Mouse (Mus musculus): ENCODE results near the gene Def8. TPM values are rescaled to one million over a fixed set of nuclear protein-coding genes. Genes with fewer than 3 reads are reported as not detected.
"Not testable (repeated sequence)": the region's sequence is repeated elsewhere in the genome, so short reads cannot be mapped to it uniquely, and the experiment has no call there.

The Def8 gene
- polyA plus RNA-seq, 1 experiment from 2014 or later = 46.3 TPM

DNA sequence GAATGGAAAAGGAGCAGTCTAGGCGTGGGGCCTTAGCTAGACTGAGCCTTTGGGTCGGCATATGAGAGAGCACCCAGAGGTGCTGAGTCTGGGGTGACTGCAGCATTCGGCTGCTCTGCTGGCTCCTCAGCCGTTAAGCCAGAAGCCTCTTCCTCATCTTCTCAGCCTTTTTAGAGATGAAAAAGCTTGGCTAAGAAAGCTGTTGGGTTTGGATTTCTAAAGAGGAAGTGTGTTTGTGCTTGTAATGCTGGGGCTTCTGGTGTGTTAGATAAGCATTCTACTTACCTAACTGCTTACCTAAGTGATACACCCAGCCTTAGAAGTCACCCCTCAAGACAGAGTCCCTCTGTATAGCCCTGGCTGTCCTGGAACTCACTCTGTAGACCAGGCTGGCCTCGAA is 27.5 kb downstream of the Def8 start:
- no peak for DNase-seq (ENCODE audit: low spot score)
- no peaks in the 10 kb centered on the region for H3K27me3 ChIP-seq (ENCODE audit: control insufficient read depth, insufficient read depth, low read length)
- H3K4me2 ChIP-seq (ENCODE audit: low read depth, low read length, severe bottlenecking) = no peak overlapping the region
- no peak overlapping the region for H3K4me3 ChIP-seq (ENCODE audit: low read depth, low read length)
- H3K9ac ChIP-seq (ENCODE audit: low read length) = no peak overlapping the region
- H3K36me3 ChIP-seq (ENCODE audit: control insufficient read depth, insufficient read depth, low read length) = no peaks in the 10 kb centered on the region; the same call in 1 of the 2 replicates
- no peak for ATAC-seq (replicated peaks; ENCODE audit: low FRiP score)
- WGBS = 92% methylated on average over 5 of the region's 5 CpGs
- H3K9me3 ChIP-seq (ENCODE audit: control insufficient read depth, low read length) = no peaks in the 10 kb centered on the region
- no peaks in the 10 kb centered on the region for H3K4me1 ChIP-seq (replicated peaks; ENCODE audit: control insufficient read depth, insufficient read depth, low read length)
- H3K27ac ChIP-seq (ENCODE audit: low read depth, low read length) = no peak overlapping the region

DNA sequence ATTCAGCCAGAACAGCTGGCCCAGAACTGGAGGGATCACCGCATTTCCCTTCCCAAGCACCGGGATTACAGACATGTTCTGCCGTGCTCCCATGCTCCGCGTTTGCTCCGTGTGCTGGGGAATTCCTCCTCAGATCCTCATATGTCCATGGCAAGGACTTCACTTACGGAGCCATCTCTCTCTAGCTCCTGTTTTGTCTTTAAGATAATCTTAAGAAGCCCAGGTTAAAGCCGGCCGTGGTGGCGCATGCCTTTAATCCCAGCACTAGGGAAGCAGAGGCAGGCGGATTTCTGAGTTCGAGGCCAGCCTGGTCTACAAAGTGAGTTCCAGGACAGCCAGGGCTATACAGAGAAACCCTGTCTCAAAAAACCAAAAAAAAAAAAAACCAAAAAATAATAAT is 28.4 kb downstream of the Def8 start:
- H3K4me2 ChIP-seq (ENCODE audit: low read depth, low read length, severe bottlenecking); H3K9me3 ChIP-seq (ENCODE audit: control insufficient read depth, low read length); DNase-seq (ENCODE audit: low spot score); H3K36me3 ChIP-seq (ENCODE audit: control insufficient read depth, insufficient read depth, low read length); H3K4me1 ChIP-seq (replicated peaks; ENCODE audit: control insufficient read depth, insufficient read depth, low read length); H3K9ac ChIP-seq (ENCODE audit: low read length); H3K4me3 ChIP-seq (ENCODE audit: low read depth, low read length); H3K27ac ChIP-seq (ENCODE audit: low read depth, low read length); ATAC-seq (replicated peaks; ENCODE audit: low FRiP score); H3K27me3 ChIP-seq (ENCODE audit: control insufficient read depth, insufficient read depth, low read length): not testable (repeated sequence)
- 93% methylated on average over 12 of the region's 12 CpGs for WGBS

DNA sequence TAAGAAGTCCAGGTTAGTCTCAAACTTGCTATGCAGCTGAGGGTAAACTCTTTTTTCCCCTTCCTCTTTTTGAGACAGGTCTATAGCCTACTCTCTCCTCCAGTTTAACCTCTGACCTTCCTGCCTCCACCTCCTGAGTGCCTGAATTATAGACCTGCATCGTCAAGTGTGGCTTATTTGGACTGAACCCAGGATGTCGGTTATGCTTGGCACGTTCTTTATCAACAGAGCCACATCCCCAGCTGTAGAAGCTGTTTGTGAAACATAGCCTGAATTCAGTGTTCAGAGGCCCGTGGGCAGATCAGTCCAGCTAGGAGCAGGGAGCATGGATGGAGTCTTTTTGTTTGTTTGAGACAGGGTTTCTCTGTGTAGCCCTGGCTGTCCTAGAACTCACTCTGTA is 28.8 kb downstream of the Def8 start:
- H3K9me3 ChIP-seq (ENCODE audit: control insufficient read depth, low read length) = no peaks in the 10 kb centered on the region
- H3K36me3 ChIP-seq (ENCODE audit: control insufficient read depth, insufficient read depth, low read length) = no peaks in the 10 kb centered on the region; the same call in 1 of the 2 replicates
- H3K27me3 ChIP-seq (ENCODE audit: control insufficient read depth, insufficient read depth, low read length) = no peaks in the 10 kb centered on the region
- H3K9ac ChIP-seq (ENCODE audit: low read length) = no peak overlapping the region
- WGBS = 87% methylated on average over 4 of the region's 4 CpGs
- ATAC-seq (replicated peaks; ENCODE audit: low FRiP score) = no peak
- no peak overlapping the region for H3K4me2 ChIP-seq (ENCODE audit: low read depth, low read length, severe bottlenecking)
- H3K4me1 ChIP-seq (replicated peaks; ENCODE audit: control insufficient read depth, insufficient read depth, low read length) = no peaks in the 10 kb centered on the region
- H3K27ac ChIP-seq (ENCODE audit: low read depth, low read length) = no peak overlapping the region
- DNase-seq (ENCODE audit: low spot score) = no peak
- no peak overlapping the region for H3K4me3 ChIP-seq (ENCODE audit: low read depth, low read length)

DNA sequence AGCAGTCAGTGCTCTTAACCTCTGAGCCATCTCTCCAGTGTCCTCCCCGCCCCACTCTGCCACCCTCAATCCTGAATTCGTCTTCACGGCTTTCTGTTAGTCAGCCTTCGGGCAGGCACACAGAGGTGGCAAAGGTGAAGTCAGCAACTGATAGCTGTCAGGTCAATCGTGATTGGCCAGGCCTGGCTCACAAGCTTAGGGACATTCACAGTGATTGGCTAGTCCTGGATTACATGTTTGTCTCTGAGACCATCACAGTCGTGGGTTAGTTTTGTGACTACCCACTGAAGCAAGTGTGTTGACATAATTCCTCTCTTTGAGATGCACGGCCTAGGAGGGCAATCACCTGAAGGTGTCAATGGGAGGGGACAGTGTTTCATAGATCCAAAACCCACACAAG is 30.0 kb downstream of the Def8 start:
- Histone ChIP-seq H3K9me3 (ENCODE audit: control insufficient read depth, low read length) (no peaks in the 10 kb centered on the region), H3K27ac (ENCODE audit: low read depth, low read length) (no peak overlapping the region), H3K4me1 (replicated peaks; ENCODE audit: control insufficient read depth, insufficient read depth, low read length) (no peaks in the 10 kb centered on the region), H3K9ac (ENCODE audit: low read length) (no peak overlapping the region), H3K36me3 (ENCODE audit: control insufficient read depth, insufficient read depth, low read length) (no peaks in the 10 kb centered on the region; the same call in 1 of the 2 replicates), H3K27me3 (ENCODE audit: control insufficient read depth, insufficient read depth, low read length) (no peaks in the 10 kb centered on the region), H3K4me3 (ENCODE audit: low read depth, low read length) (no peak overlapping the region), H3K4me2 (ENCODE audit: low read depth, low read length, severe bottlenecking) (no peak overlapping the region)
- no peak for DNase-seq (ENCODE audit: low spot score)
- 85% methylated on average over 7 of the region's 7 CpGs for WGBS
- ATAC-seq (replicated peaks; ENCODE audit: low FRiP score) = no peak

DNA sequence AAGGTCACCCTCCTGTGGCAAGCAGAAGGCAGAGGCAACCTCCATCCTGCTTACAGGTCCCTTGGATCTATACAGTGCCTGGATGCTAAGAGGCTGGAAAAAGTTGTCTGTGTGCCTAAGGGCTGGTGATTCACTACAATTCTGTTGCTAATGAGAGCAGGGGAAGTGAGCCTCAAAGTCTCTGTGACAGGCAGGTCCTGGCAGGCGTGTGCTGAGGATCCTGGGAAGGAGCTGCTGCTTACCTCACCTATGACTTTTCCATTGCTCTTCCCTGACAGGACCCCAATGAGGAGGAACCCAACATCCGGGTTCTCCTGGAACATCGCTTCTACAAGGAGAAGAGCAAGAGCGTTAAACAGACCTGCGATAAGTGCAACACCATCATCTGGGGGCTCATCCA is 30.6 kb downstream of the Def8 start:
- Histone ChIP-seq H3K36me3 (ENCODE audit: control insufficient read depth, insufficient read depth, low read length) (no peaks in the 10 kb centered on the region; the same call in 1 of the 2 replicates), H3K9ac (ENCODE audit: low read length) (no peak overlapping the region), H3K4me2 (ENCODE audit: low read depth, low read length, severe bottlenecking) (no peak overlapping the region), H3K4me3 (ENCODE audit: low read depth, low read length) (no peak overlapping the region), H3K27ac (ENCODE audit: low read depth, low read length) (no peak overlapping the region), H3K27me3 (ENCODE audit: control insufficient read depth, insufficient read depth, low read length) (no peaks in the 10 kb centered on the region), H3K9me3 (ENCODE audit: control insufficient read depth, low read length) (no peaks in the 10 kb centered on the region), H3K4me1 (replicated peaks; ENCODE audit: control insufficient read depth, insufficient read depth, low read length) (no peaks in the 10 kb centered on the region)
- 81% methylated on average over 5 of the region's 5 CpGs for WGBS
- ATAC-seq (replicated peaks; ENCODE audit: low FRiP score) (no peak), DNase-seq (ENCODE audit: low spot score) (no peak)

DNA sequence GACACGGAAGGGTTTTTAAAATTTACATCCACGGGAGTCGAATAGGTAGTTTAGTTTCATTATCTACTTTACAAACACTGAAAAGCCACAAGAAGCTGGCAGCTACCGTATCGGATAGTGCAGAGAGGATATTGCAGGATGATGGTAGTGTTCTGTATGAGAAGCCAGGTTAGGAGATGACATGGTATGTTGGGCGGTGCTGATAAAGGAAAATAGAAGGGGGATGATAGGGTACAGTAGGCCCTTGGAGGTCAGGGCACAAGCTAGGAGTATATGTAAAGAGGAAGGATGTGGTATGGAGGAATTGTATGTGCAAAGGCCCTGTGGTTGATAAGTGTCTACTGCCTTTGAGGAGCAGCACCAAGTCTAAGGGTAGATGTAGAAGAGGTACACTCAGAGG is 31.2 kb downstream of the Def8 start:
- no peak overlapping the region for H3K4me3 ChIP-seq (ENCODE audit: low read depth, low read length)
- H3K27ac ChIP-seq (ENCODE audit: low read depth, low read length) = no peak overlapping the region
- no peak for DNase-seq (ENCODE audit: low spot score)
- ATAC-seq (replicated peaks; ENCODE audit: low FRiP score) = no peak
- H3K4me1 ChIP-seq (replicated peaks; ENCODE audit: control insufficient read depth, insufficient read depth, low read length) = no peaks in the 10 kb centered on the region
- no peaks in the 10 kb centered on the region for H3K9me3 ChIP-seq (ENCODE audit: control insufficient read depth, low read length)
- H3K27me3 ChIP-seq (ENCODE audit: control insufficient read depth, insufficient read depth, low read length) = no peaks in the 10 kb centered on the region
- peaks cover 2% of the 10 kb centered on the region; the same call in 1 of the 2 replicates for H3K36me3 ChIP-seq (ENCODE audit: control insufficient read depth, insufficient read depth, low read length)
- no peak overlapping the region for H3K4me2 ChIP-seq (ENCODE audit: low read depth, low read length, severe bottlenecking)
- WGBS = 94% methylated on average over 6 of the region's 6 CpGs
- no peak overlapping the region for H3K9ac ChIP-seq (ENCODE audit: low read length)

DNA sequence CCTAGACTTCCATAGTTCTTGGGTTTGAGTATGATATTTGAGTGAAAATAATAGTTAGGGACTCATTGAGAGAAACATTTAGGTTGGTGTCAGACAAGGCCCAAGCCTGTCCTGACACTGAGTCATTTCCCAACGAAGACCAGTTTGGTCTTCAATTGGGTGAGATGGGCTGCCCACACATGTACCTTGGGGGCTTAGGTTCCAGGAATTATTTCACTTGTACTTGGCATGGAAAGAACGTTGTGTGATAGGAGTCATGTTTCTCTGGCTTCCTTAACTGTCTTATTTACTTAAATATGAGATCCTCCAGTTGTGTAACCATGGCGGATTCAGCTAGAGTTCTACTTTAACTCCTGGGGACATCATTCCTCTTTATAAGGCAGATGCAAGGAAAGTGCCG is 40.3 kb downstream of the Def8 start:
- Histone ChIP-seq H3K27me3 (ENCODE audit: control insufficient read depth, insufficient read depth, low read length) (no peaks in the 10 kb centered on the region), H3K4me3 (ENCODE audit: low read depth, low read length) (no peak overlapping the region), H3K4me1 (replicated peaks; ENCODE audit: control insufficient read depth, insufficient read depth, low read length) (no peaks in the 10 kb centered on the region), H3K9ac (ENCODE audit: low read length) (no peak overlapping the region), H3K36me3 (ENCODE audit: control insufficient read depth, insufficient read depth, low read length) (peaks cover 4% of the 10 kb centered on the region; the same call in 1 of the 2 replicates), H3K4me2 (ENCODE audit: low read depth, low read length, severe bottlenecking) (no peak overlapping the region), H3K27ac (ENCODE audit: low read depth, low read length) (no peak overlapping the region), H3K9me3 (ENCODE audit: control insufficient read depth, low read length) (no peaks in the 10 kb centered on the region)
- no peak for ATAC-seq (replicated peaks; ENCODE audit: low FRiP score)
- WGBS = 94% methylated on average over 4 of the region's 4 CpGs
- no peak for DNase-seq (ENCODE audit: low spot score)

DNA sequence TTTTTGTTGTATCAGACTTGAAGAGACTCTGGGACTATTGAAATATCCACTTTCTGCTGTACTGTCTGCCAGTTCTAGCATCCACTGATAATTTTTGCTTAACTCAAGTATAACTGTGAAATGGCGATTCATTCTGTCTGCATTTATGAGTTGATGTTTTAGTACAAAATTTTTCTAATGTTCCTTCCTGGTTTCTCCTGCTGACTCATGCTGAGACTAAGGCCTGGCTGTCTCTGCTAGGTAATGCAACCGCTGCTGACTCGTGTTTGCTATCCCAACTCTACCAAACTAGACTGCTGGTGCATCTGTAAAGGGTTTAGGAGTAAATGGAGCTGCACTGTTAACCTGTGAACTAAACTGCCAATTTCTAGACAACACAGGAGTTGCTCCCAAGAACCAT is 44.1 kb downstream of the Def8 start:
- Histone ChIP-seq H3K4me3 (ENCODE audit: low read depth, low read length) (no peak overlapping the region), H3K27me3 (ENCODE audit: control insufficient read depth, insufficient read depth, low read length) (no peaks in the 10 kb centered on the region), H3K4me1 (replicated peaks; ENCODE audit: control insufficient read depth, insufficient read depth, low read length) (no peaks in the 10 kb centered on the region), H3K9me3 (ENCODE audit: control insufficient read depth, low read length) (no peaks in the 10 kb centered on the region), H3K4me2 (ENCODE audit: low read depth, low read length, severe bottlenecking) (no peak overlapping the region), H3K27ac (ENCODE audit: low read depth, low read length) (no peak overlapping the region), H3K36me3 (ENCODE audit: control insufficient read depth, insufficient read depth, low read length) (no peaks in the 10 kb centered on the region), H3K9ac (ENCODE audit: low read length) (no peak overlapping the region)
- 80% methylated on average over 3 of the region's 3 CpGs for WGBS
- ATAC-seq (replicated peaks; ENCODE audit: low FRiP score) = no peak
- no peak for DNase-seq (ENCODE audit: low spot score)

DNA sequence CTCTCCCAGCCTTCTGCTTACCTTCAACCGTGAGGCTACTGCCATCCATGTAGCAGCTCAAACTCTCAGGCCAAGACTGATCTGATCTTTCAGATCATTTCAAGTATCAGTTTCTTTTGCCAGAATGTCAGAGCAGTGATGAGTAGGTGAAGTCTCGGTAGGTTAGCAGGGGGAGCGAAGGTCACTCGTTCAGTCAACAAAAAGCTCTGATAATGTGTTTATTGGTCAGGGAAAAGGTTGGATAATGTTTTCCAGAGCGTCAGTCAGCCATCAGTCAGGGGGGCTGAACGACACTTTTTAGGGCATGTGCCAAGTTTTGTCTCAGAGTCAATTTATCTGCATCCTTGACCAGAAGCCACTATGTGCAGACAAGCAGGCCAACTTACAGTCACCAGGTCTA is 49.7 kb downstream of the Def8 start:
- H3K4me2 ChIP-seq (ENCODE audit: low read depth, low read length, severe bottlenecking) = not testable (repeated sequence)

More for the DNA sequence above, 49.7 kb downstream of the Def8 start:
- H3K27ac ChIP-seq (ENCODE audit: low read depth, low read length); H3K27me3 ChIP-seq (ENCODE audit: control insufficient read depth, insufficient read depth, low read length); H3K9me3 ChIP-seq (ENCODE audit: control insufficient read depth, low read length); H3K4me3 ChIP-seq (ENCODE audit: low read depth, low read length); H3K4me1 ChIP-seq (replicated peaks; ENCODE audit: control insufficient read depth, insufficient read depth, low read length); H3K9ac ChIP-seq (ENCODE audit: low read length); H3K36me3 ChIP-seq (ENCODE audit: control insufficient read depth, insufficient read depth, low read length); ATAC-seq (replicated peaks; ENCODE audit: low FRiP score): not testable (repeated sequence)
- peak; percentile 13 for DNase-seq (ENCODE audit: low spot score)
- WGBS = 81% methylated on average over 6 of the region's 6 CpGs
